Mouse (Mus musculus) c-Kit-positive CD71-positive TER-119-negative erythroid progenitor cells, embryonic 14.5 days (primary cell): ENCODE measurements around the gene Mical2.

Source experiments
- DNase-seq: peaks from one replicate; pipeline ENCODE4 v3.0.0-alpha.2; 2013; ENCODE audit warnings: low read depth

Gene Mical2

DNA sequence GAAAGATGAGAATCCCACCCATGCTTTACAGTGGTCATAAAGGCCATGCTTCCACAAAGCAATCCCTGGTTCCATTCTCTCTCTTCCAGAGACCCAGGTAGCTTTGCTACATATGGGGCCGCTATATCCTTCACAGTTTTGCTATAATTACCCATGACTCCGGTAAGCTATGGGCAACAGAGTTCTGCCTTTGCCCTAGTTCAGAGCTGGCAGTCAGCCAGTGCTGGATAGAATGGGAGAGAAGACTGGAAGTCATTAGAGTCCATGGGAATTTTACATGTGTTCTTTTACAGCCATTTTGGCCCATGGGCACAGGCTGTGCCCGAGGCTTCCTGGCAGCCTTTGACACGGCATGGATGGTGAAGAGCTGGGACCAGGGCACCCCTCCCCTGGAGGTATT is 93.8 kb downstream of the Mical2 start:
- DNase-seq = no peak

- no peak for DNase-seq
These were observed 94.5 kb downstream of the Mical2 start for GRCm38 (mm10) chr7:112320052-112320730.

DNA sequence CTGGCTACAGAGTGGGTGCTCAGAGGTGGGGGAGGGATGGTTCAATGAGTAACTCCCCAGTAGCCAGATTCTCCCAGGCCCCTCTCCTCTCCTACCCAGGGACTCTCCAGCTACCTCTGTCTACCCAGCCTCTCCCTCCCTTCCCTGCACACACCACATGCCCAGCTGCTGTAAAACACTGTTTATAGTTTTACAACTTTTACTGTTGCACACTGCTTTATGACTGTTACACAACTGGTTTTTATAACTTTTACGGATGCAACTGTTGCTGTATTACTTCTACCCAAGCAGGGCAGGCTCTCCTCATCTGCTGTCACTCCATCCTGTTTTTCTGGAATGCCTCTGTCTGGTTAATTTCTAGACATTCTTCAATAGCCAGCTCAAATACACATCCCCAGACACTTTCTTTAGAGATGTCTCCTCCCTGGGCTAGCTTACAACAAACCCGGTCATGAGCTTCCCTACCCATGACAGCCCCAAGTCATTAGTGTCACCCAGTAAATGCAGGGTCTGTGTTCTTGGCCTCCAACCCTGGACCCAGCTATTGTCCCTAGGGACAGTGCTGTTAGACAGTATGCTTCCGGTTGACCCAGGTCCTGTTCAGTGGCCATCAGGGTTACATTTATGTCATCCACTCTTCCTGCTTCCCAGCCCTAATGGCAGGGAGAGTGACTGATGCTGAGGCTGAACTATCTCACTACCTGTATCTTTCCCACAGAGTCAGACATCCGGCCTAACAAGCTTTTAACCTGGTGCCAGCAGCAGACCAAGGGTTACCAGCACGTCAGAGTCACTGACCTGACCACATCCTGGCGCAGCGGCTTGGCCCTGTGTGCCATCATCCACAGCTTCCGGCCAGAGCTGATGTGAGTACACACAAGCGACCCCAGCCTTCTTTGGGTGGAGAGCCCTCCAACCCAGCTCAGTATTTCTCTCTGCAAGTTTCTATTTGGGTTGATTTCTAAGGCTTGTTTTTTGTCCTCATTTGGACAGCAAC is 96.4 kb downstream of the Mical2 start:
- DNase-seq = no peak

GRCm38 (mm10) chr7:112324577-112324976 is 98.9 kb downstream of the Mical2 start:
- DNase-seq = no peak

DNA sequence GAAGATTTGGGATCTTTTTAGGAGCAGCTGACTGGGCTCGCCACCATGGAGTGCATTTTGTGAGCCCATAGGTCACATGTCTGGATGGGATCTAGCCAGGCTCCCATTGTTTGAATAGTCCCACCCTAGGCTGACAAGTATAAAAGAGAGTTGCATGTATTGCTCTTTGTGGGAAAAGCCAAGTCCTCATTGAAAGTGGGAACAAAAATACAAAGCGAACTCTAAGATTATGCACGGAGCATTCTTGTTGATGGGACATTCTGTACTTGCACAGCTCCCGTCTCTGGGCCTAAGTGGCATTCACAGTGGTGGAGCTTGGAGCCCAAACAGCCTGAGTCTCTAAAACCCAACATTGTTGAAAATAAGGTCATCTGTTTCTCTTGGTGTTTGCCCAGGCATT is 101.2 kb downstream of the Mical2 start:
- DNase-seq = no peak

DNA sequence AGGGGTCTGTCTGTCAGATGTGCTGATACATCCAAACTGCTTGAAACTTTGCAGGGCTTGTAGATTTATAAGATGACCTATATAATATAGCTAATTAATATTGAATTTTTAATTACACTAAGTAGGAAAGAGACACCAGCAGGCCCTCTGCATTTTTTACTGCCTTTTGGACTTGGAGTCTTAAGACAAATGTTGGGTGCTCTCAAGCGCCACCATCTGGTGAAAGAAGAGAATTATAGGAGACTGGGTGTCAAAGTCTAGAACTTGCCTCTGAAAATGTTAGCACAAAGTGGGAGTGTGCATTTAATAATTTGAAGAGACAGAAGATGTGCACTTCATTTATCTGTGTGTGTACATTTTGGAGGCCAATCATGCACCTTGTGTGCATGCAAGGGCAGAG is 103.3 kb downstream of the Mical2 start:
- peak; percentile 15 for DNase-seq

DNA sequence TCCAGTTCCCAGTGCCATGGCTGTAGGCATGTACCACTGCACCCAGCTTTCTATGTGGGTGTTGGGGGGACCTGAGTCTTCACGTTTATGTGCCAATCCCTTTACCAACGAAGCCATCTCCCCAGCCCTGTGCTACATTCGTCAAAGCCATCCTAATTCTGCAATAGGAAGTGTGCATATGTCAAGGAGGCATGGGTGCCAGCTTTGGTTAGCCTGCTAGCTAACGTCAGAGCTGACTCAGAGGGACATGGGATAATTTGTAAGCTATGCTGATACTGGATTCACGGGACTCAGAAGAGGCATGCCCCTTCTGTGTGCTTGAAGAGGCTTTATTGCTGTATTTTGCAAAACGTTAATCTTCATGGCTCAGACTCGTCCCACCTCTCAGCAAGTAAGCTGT is 103.8 kb downstream of the Mical2 start:
- no peak for DNase-seq

DNA sequence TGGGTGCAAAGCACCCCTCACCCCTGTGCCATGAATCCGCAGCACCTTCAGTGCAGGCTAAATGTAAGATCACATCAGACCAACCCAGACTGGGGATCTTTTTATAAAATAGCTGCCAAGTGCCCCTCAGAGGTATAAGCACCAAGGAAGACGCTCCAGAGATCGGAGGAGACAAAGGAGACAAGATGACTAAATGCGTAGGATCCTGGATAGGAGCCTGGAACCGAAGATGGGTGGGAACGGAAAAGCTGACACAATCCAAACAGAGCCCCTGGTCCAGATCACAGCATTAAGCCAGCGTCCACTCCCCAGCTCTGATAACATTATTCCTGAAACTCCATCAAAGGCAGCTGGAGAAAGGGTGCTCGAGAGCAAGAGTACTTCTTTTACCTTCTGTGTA is 105.3 kb downstream of the Mical2 start:
- no peak for DNase-seq

DNA sequence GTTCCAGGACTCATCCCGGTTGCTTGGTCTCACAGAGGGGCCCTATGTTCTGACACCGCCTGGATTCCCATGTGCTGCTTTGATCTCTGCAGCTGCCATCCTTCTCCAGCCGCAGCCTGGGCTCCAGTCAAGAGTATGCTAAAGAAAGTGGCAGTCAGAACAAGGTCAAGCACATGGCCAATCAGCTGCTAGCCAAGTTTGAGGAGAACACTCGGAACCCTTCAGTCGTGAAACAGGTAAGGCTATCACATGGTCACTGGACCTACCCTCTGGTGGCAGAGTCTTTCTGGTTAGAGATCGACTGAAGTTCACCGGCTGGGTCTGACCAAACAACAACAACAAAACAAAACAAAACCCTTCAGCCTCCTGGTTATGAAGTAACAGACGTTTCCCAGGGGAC is 106.1 kb downstream of the Mical2 start:
- no peak for DNase-seq

- DNase-seq = no peak
These were observed 106.8 kb downstream of the Mical2 start for GRCm38 (mm10) chr7:112332426-112332825.

GRCm38 (mm10) chr7:112333404-112333803 is 107.7 kb downstream of the Mical2 start:
- DNase-seq = no peak

- DNase-seq = no peak
These were observed 110.6 kb downstream of the Mical2 start for GRCm38 (mm10) chr7:112336213-112336631.

DNA sequence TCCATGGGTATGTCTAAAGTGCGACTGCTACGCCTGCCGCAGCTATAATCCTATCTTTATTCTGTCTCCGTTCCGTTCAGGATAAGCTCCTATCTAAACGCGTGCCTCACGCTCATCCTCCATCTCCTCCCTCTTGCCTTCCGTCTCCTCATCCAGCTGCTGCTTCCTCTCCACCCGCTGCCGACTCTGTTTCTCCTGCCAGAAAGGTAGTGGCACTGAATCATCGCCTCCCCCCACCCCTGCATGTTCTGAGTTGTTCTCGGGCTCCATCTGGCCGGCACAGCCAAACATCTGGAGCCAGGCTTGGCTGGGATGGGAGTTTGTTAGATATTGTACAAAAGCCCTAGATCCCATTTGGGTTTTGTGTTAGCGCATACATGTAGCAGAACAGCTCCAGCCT is 111.1 kb downstream of the Mical2 start:
- no peak for DNase-seq

GRCm38 (mm10) chr7:112337736-112338135 is 112.1 kb downstream of the Mical2 start:
- DNase-seq = no peak

DNA sequence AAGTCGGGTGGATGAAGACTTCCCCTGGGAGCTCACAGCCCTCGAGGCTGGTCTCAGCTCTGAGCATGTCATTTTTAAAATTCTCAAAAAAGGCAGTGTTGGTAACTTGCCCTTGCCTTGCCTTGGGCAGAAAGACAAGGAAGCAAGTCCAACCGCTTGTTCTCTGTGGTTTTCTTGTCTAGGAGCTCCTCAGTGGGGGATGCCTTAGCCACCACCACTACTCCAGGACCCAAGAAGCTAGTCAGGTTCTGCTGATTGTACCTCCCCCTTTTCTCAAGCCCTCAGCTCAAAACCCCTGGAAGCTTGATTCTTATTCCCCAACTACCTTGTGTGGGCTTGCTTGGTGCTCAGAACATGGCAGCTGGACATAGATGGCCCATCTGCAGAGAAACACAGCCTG is 115.4 kb downstream of the Mical2 start:
- DNase-seq = no peak

GRCm38 (mm10) chr7:112345687-112346086 is 120.0 kb downstream of the Mical2 start:
- DNase-seq = no peak

- DNase-seq = no peak
These were observed 125.9 kb downstream of the Mical2 start for GRCm38 (mm10) chr7:112351541-112351940.

GRCm38 (mm10) chr7:112352005-112352404 is 126.3 kb downstream of the Mical2 start:
- no peak for DNase-seq

DNA sequence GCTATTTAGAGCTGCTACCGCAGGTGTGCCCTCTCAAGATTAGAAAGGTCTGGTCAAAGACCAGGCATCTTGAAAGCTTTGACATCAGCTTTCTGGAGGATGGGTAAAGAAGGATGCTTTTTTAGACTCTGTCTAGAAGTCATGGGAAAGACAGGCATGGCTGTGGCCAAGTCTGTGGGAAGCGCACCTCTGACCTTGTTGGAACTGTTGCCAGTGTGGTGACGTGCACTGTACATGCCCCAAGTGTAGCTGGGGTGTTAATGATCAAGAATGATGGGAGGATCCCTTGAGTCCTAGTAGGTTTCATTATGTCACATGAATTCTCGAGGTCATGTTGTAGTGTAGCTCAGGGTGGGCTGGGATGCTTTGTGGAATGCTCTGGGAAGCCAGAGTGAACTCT is 127.4 kb downstream of the Mical2 start:
- no peak for DNase-seq

GRCm38 (mm10) chr7:112353939-112354338 is 128.3 kb downstream of the Mical2 start:
- no peak for DNase-seq

- no peak for DNase-seq
These were observed 128.9 kb downstream of the Mical2 start for GRCm38 (mm10) chr7:112354503-112354951.

DNA sequence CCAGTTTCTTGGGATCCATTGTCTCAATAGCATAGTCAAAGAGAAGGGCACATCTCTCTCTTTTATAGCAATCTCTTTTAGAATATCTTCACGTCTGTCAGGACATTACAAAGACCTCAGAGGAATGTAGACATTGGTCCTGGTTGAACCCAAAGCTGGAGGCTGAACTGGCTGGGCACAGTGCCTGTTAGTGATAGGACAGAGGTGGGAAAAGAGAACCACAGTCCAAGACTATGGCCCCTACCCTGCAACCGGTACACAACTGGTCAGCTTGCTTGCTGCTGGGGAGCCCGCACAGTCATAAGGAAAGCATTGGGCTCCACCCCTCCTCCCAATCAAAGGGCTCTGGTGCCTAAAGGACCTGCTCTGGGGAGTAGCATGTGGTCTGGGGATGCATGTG is 133.9 kb downstream of the Mical2 start:
- no peak for DNase-seq

DNA sequence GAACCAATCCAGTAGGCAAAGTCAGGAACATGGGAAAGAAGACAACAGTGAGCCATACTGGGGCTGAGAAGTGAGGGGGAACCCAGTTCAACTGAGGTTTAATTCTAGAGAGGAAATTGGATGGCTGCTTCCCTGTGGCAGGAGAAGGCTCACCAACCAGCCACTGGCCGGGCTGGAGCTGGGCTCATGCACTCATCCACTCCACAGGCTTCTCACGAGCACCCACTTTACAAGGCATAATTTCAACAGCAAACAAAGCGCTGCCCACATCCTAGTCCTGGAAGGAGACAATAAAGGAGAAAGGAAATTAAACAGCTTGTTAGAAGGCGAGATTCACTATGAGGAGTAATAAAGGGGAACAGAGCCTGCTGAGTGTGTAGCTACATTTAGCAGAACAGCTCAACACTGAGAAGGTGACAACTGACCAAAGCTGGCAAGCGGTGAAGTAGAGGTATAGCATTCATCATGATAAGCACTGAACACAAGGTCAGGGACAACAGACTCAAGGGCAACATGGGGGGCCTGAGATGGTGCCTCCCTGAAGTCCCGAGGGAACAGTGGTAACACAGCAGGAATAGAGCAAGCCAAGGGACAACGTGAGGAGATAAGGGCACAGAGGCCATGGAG is 137.0 kb downstream of the Mical2 start:
- DNase-seq = no peak
